In genomic region chr6:6947650-6948049, GRCm38 (mm10) we compare ENCODE assay signal across 17 mouse cellular contexts.
"Had no signal": no experiment of that assay in that cellular context is flagged by ENCODE, and none has a peak within 500 bp of the region (broad histone marks: within the 10 kb centered on the region; RNA-seq: fewer than 3 reads in every experiment).

No protein-coding gene starts in this region.

- H3K36me3 ChIP-seq: neural tube, embryonic 12.5 days; neural tube, embryonic 13.5 days; neural tube, embryonic 15.5 days; stomach, embryonic 15.5 days had no signal

- DNase-seq: retina, postnatal 1 day; right cerebral cortex, adult 18-20 months; right cerebral cortex, postnatal 14 days; right cerebral cortex, postnatal 25 days; right cerebral cortex, postnatal 4 days; spleen, adult 18-20 months; thymus, adult 18-20 months; thymus, adult 2 months; thymus, postnatal 14 days; thymus, postnatal 25 days; thymus, postnatal 36 days; thymus, postnatal 4 days had no signal

- H3K9ac ChIP-seq: neural tube, embryonic 12.5 days; neural tube, embryonic 13.5 days; neural tube, embryonic 15.5 days; stomach, embryonic 15.5 days had no signal

- H3K4me1 ChIP-seq: neural tube, embryonic 12.5 days; neural tube, embryonic 13.5 days; neural tube, embryonic 15.5 days; stomach, embryonic 15.5 days had no signal

- H3K9me3 ChIP-seq: neural tube, embryonic 12.5 days; neural tube, embryonic 13.5 days; neural tube, embryonic 15.5 days; stomach, embryonic 15.5 days had no signal

- H3K4me3 ChIP-seq: neural tube, embryonic 12.5 days; neural tube, embryonic 13.5 days; neural tube, embryonic 15.5 days; stomach, embryonic 15.5 days had no signal

- H3K27me3 ChIP-seq: neural tube, embryonic 12.5 days; neural tube, embryonic 15.5 days; stomach, embryonic 15.5 days had no signal

- H3K27ac ChIP-seq: neural tube, embryonic 12.5 days; neural tube, embryonic 13.5 days; neural tube, embryonic 15.5 days; stomach, embryonic 15.5 days; stomach, postnatal 0 days had no signal
